Mouse (Mus musculus) layer of hippocampus, postnatal 10 days (tissue): ENCODE measurements around the gene Cnih3. TPM values are rescaled to one million over a fixed set of nuclear protein-coding genes. Genes with fewer than 3 reads are reported as not detected.

Experiments used
- DNase-seq, 2 experiments: peaks; one replicate each; pipeline ENCODE4 v3.0.0; 2021; ENCODE audit warnings: low spot score in 2 of 2
- total RNA-seq, 2 experiments: library from RNA; stranded (reverse); gene quantifications; 2 replicates each; pipeline ENCODE4 v1.2.3; 2021

Cnih3 gene
- total RNA-seq, 2 experiments from 2014 or later: 48.3 to 56.1 TPM

DNA sequence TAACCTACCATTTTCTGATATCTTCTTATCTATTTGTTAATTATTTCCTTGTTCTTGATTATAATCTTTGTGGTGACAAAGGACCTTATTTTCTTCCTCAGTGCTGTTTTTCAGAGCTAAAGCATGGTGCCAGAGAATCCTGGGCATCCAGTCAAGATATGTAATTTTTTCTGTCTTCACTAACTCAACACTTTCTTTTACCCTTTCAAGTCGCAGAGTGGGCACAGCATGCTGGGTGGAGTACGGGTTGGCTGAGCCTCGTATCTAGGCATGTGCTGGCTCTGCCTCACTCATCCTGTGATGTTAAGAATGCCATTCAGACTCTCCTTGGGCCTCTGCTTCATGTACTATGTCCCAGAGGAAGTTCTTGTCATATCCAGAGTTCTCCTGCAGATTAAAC, 46.8 kb downstream of the Cnih3 start:
- DNase-seq: no peak

GRCm38 (mm10) chr1:181403056-181403455, 50.6 kb downstream of the Cnih3 start:
- no peak for DNase-seq

DNA sequence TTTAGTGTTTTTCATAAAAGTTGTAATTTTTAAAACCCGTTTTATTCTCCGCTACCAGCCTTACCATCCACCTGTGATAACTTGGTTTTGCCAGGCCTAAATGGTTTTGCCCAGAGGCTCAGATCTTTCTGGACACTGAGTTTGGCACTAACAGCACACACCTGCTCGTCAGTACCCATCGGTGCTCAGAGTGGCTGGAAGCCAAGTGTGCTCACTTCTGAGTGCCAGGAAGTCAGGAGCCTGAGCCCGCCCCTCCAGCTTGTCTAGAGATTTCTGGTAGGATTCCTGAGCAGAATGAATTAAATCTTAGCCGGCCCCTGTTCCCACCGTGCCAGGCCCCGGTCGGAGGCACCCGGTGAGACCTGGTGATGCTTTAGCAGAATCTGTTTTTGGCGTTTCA, 54.9 kb downstream of the Cnih3 start:
- no peak for DNase-seq

DNA sequence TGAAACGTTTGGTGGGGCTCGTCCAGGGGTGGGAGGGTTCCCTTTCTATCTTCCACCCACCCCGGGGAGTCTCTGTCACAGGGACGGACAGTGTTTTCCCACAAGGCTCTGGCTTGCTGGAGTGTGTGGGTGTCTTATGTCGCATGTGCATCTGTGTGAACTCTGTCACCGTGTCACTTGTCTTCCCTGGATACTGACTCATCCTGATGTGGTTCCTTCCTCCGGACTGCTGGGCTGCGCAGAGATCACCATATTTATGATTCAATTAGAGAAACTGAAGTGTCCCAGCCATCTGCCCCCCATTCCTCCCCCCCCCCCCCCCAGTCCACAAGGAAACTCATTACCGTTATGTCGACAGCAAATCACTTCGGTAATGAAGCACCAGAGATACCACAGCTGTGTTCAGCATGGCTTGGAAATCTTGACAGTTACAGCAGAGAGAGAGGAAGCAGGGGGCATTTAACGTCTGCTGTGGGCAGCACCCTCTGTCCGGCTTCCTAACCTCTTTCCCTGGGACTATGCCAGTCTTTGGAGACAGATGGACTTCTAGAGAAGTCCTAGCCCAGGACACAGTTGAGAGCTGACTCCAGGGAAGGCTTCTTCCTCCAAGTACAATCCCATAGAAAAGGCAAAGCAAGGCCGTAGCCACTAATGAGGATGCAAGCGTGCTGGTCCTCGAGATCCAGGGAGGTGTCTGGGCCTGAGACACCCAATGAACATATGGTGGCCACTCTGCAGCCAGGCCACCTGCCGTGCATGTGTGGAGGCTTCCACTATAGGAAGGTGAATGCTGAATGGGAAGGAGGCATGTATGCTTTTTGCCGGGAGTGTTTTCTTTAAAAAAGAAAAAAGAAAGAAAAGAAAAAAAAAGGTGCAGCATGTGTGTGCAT, 55.9 kb downstream of the Cnih3 start:
- no peak for DNase-seq

GRCm38 (mm10) chr1:181409693-181410092, 57.3 kb downstream of the Cnih3 start:
- no peak for DNase-seq

GRCm38 (mm10) chr1:181410647-181411254, 58.3 kb downstream of the Cnih3 start:
- no peak for DNase-seq

- no peak for DNase-seq
These were observed 62.6 kb downstream of the Cnih3 start for GRCm38 (mm10) chr1:181414985-181415384.

DNA sequence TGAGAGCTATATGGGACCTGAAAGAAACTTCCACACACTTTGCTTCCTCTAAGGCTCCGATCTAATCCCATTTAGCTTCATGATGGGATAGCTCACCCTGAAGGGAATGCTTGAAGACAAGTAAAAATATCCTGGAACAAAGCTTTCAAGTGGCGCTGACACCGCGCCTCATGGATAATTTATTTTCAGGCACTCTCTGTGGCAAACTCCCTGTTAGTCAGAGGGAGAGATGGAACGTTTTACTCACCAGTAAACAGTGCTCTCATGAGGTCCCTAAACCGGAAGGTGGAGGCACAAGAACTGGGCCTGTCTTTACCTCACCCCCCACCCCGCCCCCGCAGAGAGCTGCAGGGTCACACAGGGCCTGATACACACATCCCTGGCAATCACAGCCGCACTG, 64.4 kb downstream of the Cnih3 start:
- no peak for DNase-seq

- no peak for DNase-seq
These were observed 65.6 kb downstream of the Cnih3 start for GRCm38 (mm10) chr1:181417937-181418523.

DNA sequence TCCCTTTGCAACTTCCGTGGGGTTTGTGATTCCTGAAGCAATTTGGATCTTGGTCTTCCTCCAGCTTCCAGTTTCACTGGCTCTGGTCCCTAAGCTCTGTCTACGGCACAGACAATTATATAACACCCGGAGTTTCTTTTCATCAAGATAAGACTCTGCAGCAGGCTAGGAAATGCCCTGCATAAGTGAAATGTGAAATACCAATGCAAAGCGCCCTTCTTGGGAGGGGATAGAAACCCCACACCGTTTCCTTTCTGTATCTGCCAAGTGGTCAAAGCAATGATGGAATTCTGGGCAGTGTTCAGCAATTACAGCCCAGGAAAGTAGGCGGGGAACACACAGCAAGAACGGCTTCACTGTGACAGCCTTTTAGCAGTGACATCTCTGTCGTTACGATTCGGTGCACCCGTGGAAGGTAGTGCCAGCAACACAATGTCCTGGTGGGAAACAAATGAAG, 67.7 kb downstream of the Cnih3 start:
- DNase-seq: peak; percentile 27 to 33

DNA sequence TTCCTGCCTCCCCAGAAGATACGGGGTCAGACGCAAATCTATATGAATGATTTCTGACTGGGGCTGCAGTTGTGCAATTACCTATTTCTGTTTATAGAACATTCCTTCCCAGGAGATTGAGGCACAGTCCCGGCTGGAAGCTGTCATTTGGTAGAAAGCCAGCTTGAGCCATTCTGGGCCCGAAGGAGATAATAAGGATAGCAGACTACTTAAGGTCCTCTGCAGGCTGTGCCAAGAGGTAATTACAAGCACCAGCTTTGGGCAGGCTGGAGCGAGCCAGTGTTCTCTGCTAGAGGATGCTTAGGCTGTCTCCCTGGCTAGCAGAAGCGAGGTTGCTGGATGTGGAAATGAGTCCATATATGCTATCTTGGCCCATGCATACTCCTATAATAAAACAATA, 70.4 kb downstream of the Cnih3 start:
- DNase-seq: no peak

GRCm38 (mm10) chr1:181424922-181425321, 72.5 kb downstream of the Cnih3 start:
- DNase-seq: no peak

- DNase-seq: no peak
These were observed 73.0 kb downstream of the Cnih3 start for GRCm38 (mm10) chr1:181425388-181425787.

- no peak for DNase-seq
These were observed 74.0 kb downstream of the Cnih3 start for GRCm38 (mm10) chr1:181426406-181426805.

- no peak for DNase-seq
These were observed 80.8 kb downstream of the Cnih3 start for GRCm38 (mm10) chr1:181433263-181433662.

DNA sequence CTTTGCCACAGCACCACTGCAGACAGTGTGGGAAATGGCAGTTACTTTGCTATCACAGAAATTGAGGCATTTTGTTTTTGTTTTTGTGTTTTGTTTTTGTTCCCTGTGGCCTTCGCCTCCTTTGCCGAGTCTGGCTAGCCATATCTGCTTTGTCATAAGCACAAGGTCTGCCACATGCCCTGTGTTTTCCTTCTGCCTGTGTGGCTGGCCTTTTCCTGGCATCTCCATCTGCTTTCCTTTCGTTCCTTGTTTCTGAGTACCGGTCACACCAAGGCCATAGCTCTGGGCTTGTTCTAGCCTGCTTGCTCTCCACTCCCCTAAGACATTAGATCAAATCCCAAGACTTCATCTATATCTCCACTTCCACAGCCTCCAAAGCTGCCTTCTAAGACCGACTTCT, 83.0 kb downstream of the Cnih3 start:
- DNase-seq: no peak

- no peak for DNase-seq
These were observed 88.7 kb downstream of the Cnih3 start for GRCm38 (mm10) chr1:181440982-181441603.

- DNase-seq: no peak
These were observed 89.3 kb downstream of the Cnih3 start for GRCm38 (mm10) chr1:181441654-181442241.

DNA sequence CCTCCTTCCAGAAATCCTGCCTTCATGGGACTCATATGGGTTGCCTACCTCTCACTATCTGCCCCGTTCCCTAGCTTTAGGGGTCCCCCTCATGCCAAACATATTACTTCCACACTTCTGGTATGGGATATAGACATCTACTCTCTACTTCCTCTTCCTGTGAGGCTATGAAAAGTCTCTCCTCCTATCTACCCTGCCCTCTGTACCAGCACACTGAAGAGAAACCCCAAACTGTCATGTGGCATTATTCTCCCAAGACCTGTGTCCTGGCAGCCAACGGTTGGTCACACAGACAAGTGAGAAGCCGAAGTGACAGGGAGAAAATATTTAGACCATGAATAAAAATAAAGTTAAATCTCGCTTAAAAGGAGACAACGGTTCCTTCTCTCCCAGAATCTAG, 92.6 kb downstream of the Cnih3 start:
- DNase-seq: no peak

GRCm38 (mm10) chr1:181445630-181446257, 93.3 kb downstream of the Cnih3 start:
- DNase-seq: peak; percentile 55 to 71

- no peak for DNase-seq
These were observed 94.2 kb downstream of the Cnih3 start for GRCm38 (mm10) chr1:181446591-181447114.
